In genomic region chr7:131539979-131540378, GRCm38 (mm10) we compare ENCODE assay signal across 8 mouse cellular contexts. TPM values are rescaled to one million over a fixed set of nuclear protein-coding genes. Genes with fewer than 3 reads are reported as not detected.
DNase-seq lines count a peak whose midpoint lies in the region; ATAC-seq lines count a peak whose summit lies in the region.

No protein-coding gene starts in this region.

- no peak; the same call in 1 of the 2 replicates for ATAC-seq in forebrain, embryonic 12.5 days (ENCODE audit: low FRiP score)
- ATAC-seq in intestine, embryonic 14.5 days (replicated peaks; ENCODE audit: low FRiP score, low TSS enrichment, low read depth) = peak; percentile 50
- ATAC-seq in midbrain, embryonic 14.5 days (ENCODE audit: low FRiP score, low TSS enrichment) = no peak

- peak; percentile 87 for DNase-seq in forebrain, embryonic 10.5 days (ENCODE audit: extremely low spot score, low spot score)
- DNase-seq in cerebellum, postnatal 10 days = peak; percentile 94 to 95
- peak; percentile 84 to 87 for DNase-seq in frontal cortex, postnatal 36 days (ENCODE audit: low spot score in 2 of 2)
- peak; percentile 91 for DNase-seq in intestine, embryonic 14.5 days (ENCODE audit: low spot score)
- DNase-seq in left cerebral cortex, postnatal 14 days (ENCODE audit: low spot score in 2 of 2) = peak; percentile 85 to 90
- peak; percentile 93 for DNase-seq in midbrain, embryonic 14.5 days
- DNase-seq in splenic B cell, adult 2 months (ENCODE audit: low read depth, low spot score) = peak; percentile 85

- H3K9ac ChIP-seq in forebrain, embryonic 12.5 days = no peak overlapping the region
- H3K9ac ChIP-seq in intestine, embryonic 14.5 days (ENCODE audit: low read length) = no peak overlapping the region
- H3K9ac ChIP-seq in midbrain, embryonic 14.5 days (replicated peaks; ENCODE audit: low read length) = no peak overlapping the region

- H3K4me3 ChIP-seq in forebrain, embryonic 10.5 days = no peak overlapping the region
- H3K4me3 ChIP-seq in forebrain, embryonic 12.5 days (replicated peaks) = no peak overlapping the region
- no peak overlapping the region for H3K4me3 ChIP-seq in intestine, embryonic 14.5 days (ENCODE audit: low read depth, low read length)
- no peak overlapping the region for H3K4me3 ChIP-seq in midbrain, embryonic 14.5 days (replicated peaks; ENCODE audit: low read depth, low read length)

- peaks cover 36% of the 10 kb centered on the region for H3K4me1 ChIP-seq in forebrain, embryonic 10.5 days
- H3K4me1 ChIP-seq in forebrain, embryonic 12.5 days = peaks cover 33% of the 10 kb centered on the region
- peaks cover 5% of the 10 kb centered on the region; the same call in 1 of the 2 replicates for H3K4me1 ChIP-seq in intestine, embryonic 14.5 days (replicated peaks; ENCODE audit: control insufficient read depth, insufficient read depth, low read length)
- H3K4me1 ChIP-seq in midbrain, embryonic 14.5 days (ENCODE audit: control insufficient read depth, insufficient read depth, low read length) = peaks cover 15% of the 10 kb centered on the region

- no peak overlapping the region for H3K27ac ChIP-seq in forebrain, embryonic 10.5 days
- H3K27ac ChIP-seq in forebrain, embryonic 12.5 days = no peak overlapping the region
- no peak overlapping the region for H3K27ac ChIP-seq in intestine, embryonic 14.5 days (ENCODE audit: low read depth)
- no peak overlapping the region for H3K27ac ChIP-seq in midbrain, embryonic 14.5 days (replicated peaks; ENCODE audit: low read depth, low read length)

- H3K4me2 ChIP-seq in forebrain, embryonic 12.5 days = no peak overlapping the region
- H3K4me2 ChIP-seq in intestine, embryonic 14.5 days (ENCODE audit: low read length) = no peak overlapping the region
- H3K4me2 ChIP-seq in midbrain, embryonic 14.5 days (ENCODE audit: low read length) = no peak overlapping the region

- H3K9me3 ChIP-seq in forebrain, embryonic 10.5 days = no peaks in the 10 kb centered on the region
- H3K9me3 ChIP-seq in forebrain, embryonic 12.5 days = no peaks in the 10 kb centered on the region
- H3K9me3 ChIP-seq in intestine, embryonic 14.5 days (ENCODE audit: control insufficient read depth, low read length) = no peaks in the 10 kb centered on the region
- H3K9me3 ChIP-seq in midbrain, embryonic 14.5 days (ENCODE audit: control insufficient read depth, low read length) = no peaks in the 10 kb centered on the region

- H3K27me3 ChIP-seq in forebrain, embryonic 10.5 days (ENCODE audit: poor library complexity, severe bottlenecking) = peaks cover 99% of the 10 kb centered on the region
- H3K27me3 ChIP-seq in forebrain, embryonic 12.5 days = peaks cover 98% of the 10 kb centered on the region
- H3K27me3 ChIP-seq in intestine, embryonic 14.5 days (replicated peaks; ENCODE audit: control insufficient read depth, insufficient read depth, low read length) = peaks cover 82% of the 10 kb centered on the region
- peaks cover 64% of the 10 kb centered on the region for H3K27me3 ChIP-seq in midbrain, embryonic 14.5 days (ENCODE audit: control insufficient read depth, insufficient read depth, low read length)
- H3K27me3 ChIP-seq in splenic B cell, adult 2 months (ENCODE audit: control insufficient read depth, insufficient read depth, low read length, poor library complexity, severe bottlenecking) = peaks cover 11% of the 10 kb centered on the region; the same call in 1 of the 2 replicates

- no peaks in the 10 kb centered on the region for H3K36me3 ChIP-seq in forebrain, embryonic 10.5 days (replicated peaks)
- no peaks in the 10 kb centered on the region for H3K36me3 ChIP-seq in forebrain, embryonic 12.5 days (replicated peaks)
- H3K36me3 ChIP-seq in intestine, embryonic 14.5 days (ENCODE audit: control insufficient read depth, insufficient read depth, low read length) = no peaks in the 10 kb centered on the region
- H3K36me3 ChIP-seq in midbrain, embryonic 14.5 days (ENCODE audit: control insufficient read depth, insufficient read depth, low read length) = no peaks in the 10 kb centered on the region
- H3K36me3 ChIP-seq in splenic B cell, adult 2 months (ENCODE audit: control insufficient read depth, insufficient read depth, low read length, poor library complexity, severe bottlenecking) = no peaks in the 10 kb centered on the region

- WGBS in forebrain, embryonic 10.5 days = 0% methylated on average over 7 of the region's 7 CpGs
- 1% methylated on average over 7 of the region's 7 CpGs for WGBS in forebrain, embryonic 12.5 days
- under 1% methylated on average over 7 of the region's 7 CpGs for WGBS in intestine, embryonic 14.5 days
- WGBS in midbrain, embryonic 14.5 days = under 1% methylated on average over 7 of the region's 7 CpGs

- intact Hi-C loops in left cerebral cortex, postnatal 14 days (cut with DNase I) = loop anchor here (2.0 to 10.0 kb wide), 3 partner anchors 17 to 343 kb away; no protein-coding TSS in a partner anchor

RNA-seq across cellular contexts. Expression of gene Hmx3, which starts 2.7 kb away (rescaled TPM):
- polyA plus RNA-seq in forebrain, embryonic 10.5 days (2016; fragmentation: Nextera tagmentation; extraction: Ambion mirVana) = not detected in 2 replicates
- 0.64 and 0.79 TPM in 2 replicates for polyA plus RNA-seq in forebrain, embryonic 12.5 days (2016; fragmentation: Nextera tagmentation; extraction: Ambion mirVana)
- 0.73 and 1.4 TPM in 2 replicates for polyA plus RNA-seq in intestine, embryonic 14.5 days (2014; fragmentation: Nextera tagmentation; extraction: Ambion mirVana)
- not detected for total RNA-seq in left cerebral cortex, postnatal 14 days (2021)
- 0.15 and 0.33 TPM in 2 replicates for polyA plus RNA-seq in midbrain, embryonic 14.5 days (2014; fragmentation: Nextera tagmentation; extraction: Ambion mirVana)

RNA-seq across cellular contexts. Expression of gene Hmx2, which starts 8.6 kb away (rescaled TPM):
- 0.12 TPM in 1 of 2 replicates, not detected in the other for polyA plus RNA-seq in forebrain, embryonic 10.5 days (2016; fragmentation: Nextera tagmentation; extraction: Ambion mirVana)
- polyA plus RNA-seq in forebrain, embryonic 12.5 days (2016; fragmentation: Nextera tagmentation; extraction: Ambion mirVana) = 0.96 and 1.6 TPM in 2 replicates
- 1.6 and 1.8 TPM in 2 replicates for polyA plus RNA-seq in intestine, embryonic 14.5 days (2014; fragmentation: Nextera tagmentation; extraction: Ambion mirVana)
- total RNA-seq in left cerebral cortex, postnatal 14 days (2021) = not detected
- polyA plus RNA-seq in midbrain, embryonic 14.5 days (2014; fragmentation: Nextera tagmentation; extraction: Ambion mirVana) = 0.07 and 0.09 TPM in 2 replicates

RNA-seq across cellular contexts. Expression of gene Bub3, which starts 20.0 kb away (rescaled TPM):
- 314 and 328 TPM in 2 replicates for polyA plus RNA-seq in forebrain, embryonic 10.5 days (2016; fragmentation: Nextera tagmentation; extraction: Ambion mirVana)
- 247 and 249 TPM in 2 replicates for polyA plus RNA-seq in forebrain, embryonic 12.5 days (2016; fragmentation: Nextera tagmentation; extraction: Ambion mirVana)
- polyA plus RNA-seq in intestine, embryonic 14.5 days (2014; fragmentation: Nextera tagmentation; extraction: Ambion mirVana) = 235 TPM in 2 replicates
- total RNA-seq in left cerebral cortex, postnatal 14 days (2021) = 10 to 100 TPM; 55.4 to 56.8 TPM
- polyA plus RNA-seq in midbrain, embryonic 14.5 days (2014; fragmentation: Nextera tagmentation; extraction: Ambion mirVana) = 167 and 169 TPM in 2 replicates
